Mouse (Mus musculus): ENCODE measurements around the gene Setd7. TPM values are rescaled to one million over a fixed set of nuclear protein-coding genes. Genes with fewer than 3 reads are reported as not detected.

Setd7 gene
- total and polyA plus RNA-seq, 3 experiments = 11.3 to 37.9 (median 15.3) TPM

- peaks cover 6% of the 10 kb centered on the region for H3K79me2 ChIP-seq (ENCODE audit: control insufficient read depth, insufficient read depth, low read length, poor library complexity)
- no peak for TF ChIP-seq ETS1 (IDR thresholded peaks at IDR 0.05; ENCODE audit: low read depth, low read length)
- TF ChIP-seq NRF1 (IDR thresholded peaks at IDR 0.05; ENCODE audit: insufficient read depth, low read depth, low read length, poor library complexity, severe bottlenecking) = no peak
- TF ChIP-seq RAD21 (IDR thresholded peaks at IDR 0.05; ENCODE audit: low read depth, low read length) = no peak
- no peak for TF ChIP-seq MXI1 (IDR thresholded peaks at IDR 0.05; ENCODE audit: low read depth, low read length)
- no peak for TF ChIP-seq POLR2AphosphoS5 (IDR thresholded peaks at IDR 0.05; ENCODE audit: borderline replicate concordance, low read depth, low read length)
- TF ChIP-seq ELF1 (IDR thresholded peaks at IDR 0.05; ENCODE audit: low read depth, low read length) = no peak
- no peak for TF ChIP-seq CTCF (IDR thresholded peaks at IDR 0.05 in 2 of 3, conservative IDR thresholded peaks at IDR 0.05 in 1 of 3; ENCODE audit: control insufficient read depth in 1 of 3, insufficient read depth in 1 of 3, low read depth in 2 of 3, low read length in 3 of 3, poor library complexity in 1 of 3, severe bottlenecking in 1 of 3)
- TF ChIP-seq BHLHE40 (IDR thresholded peaks at IDR 0.05; ENCODE audit: borderline replicate concordance, low read depth, low read length) = no peak
- TF ChIP-seq GABPA (IDR thresholded peaks at IDR 0.05; ENCODE audit: low read depth, low read length) = no peak
- no peak for TF ChIP-seq TAL1 (IDR thresholded peaks at IDR 0.05; ENCODE audit: low read length)
- no peak for TF ChIP-seq HCFC1 (IDR thresholded peaks at IDR 0.05; ENCODE audit: low read depth, low read length)
- TF ChIP-seq EP300 (IDR thresholded peaks at IDR 0.05; ENCODE audit: low read depth in 1 of 2, low read length in 2 of 2) = no peak
- no peak for TF ChIP-seq UBTF (IDR thresholded peaks at IDR 0.05; ENCODE audit: borderline replicate concordance, insufficient read depth, low read depth, low read length)
- TF ChIP-seq TCF12 (IDR thresholded peaks at IDR 0.05; ENCODE audit: low read depth, low read length) = no peak
- TF ChIP-seq MYC (IDR thresholded peaks at IDR 0.05; ENCODE audit: low read depth, low read length) = no peak
- TF ChIP-seq POLR2AphosphoS2 (IDR thresholded peaks at IDR 0.05; ENCODE audit: low read length) = no peak
- TF ChIP-seq MAX (IDR thresholded peaks at IDR 0.05; ENCODE audit: low read length) = no peak
- TF ChIP-seq ZNF384 (IDR thresholded peaks at IDR 0.05; ENCODE audit: low read depth, low read length) = no peak
- TF ChIP-seq CHD2 (IDR thresholded peaks at IDR 0.05; ENCODE audit: low read length) = no peak
- no peak for TF ChIP-seq SMC3 (IDR thresholded peaks at IDR 0.05; ENCODE audit: low read depth, low read length)
- peaks cover 0 to 3% of the 10 kb centered on the region in 2 experiments; a peak in 1 of 4 replicates for H3K4me1 ChIP-seq (ENCODE audit: control insufficient read depth in 1 of 2, insufficient read depth in 2 of 2, low read length in 2 of 2)
- H3K27ac ChIP-seq (ENCODE audit: control insufficient read depth, low read depth, low read length) = no peak overlapping the region
- no peaks in the 10 kb centered on the region for H3K27me3 ChIP-seq (ENCODE audit: control insufficient read depth in 1 of 2, insufficient read depth in 2 of 2, low read length in 2 of 2)
- no peaks in the 10 kb centered on the region for H3K9me3 ChIP-seq (replicated peaks; ENCODE audit: insufficient read depth, low read length)
- peak overlapping the region; percentile 86 for H3K9ac ChIP-seq (ENCODE audit: control insufficient read depth, low read depth, low read length, poor library complexity, severe bottlenecking)
- H3K4me3 ChIP-seq (ENCODE audit: control insufficient read depth in 1 of 2, insufficient read depth in 1 of 2, low read depth in 2 of 2, low read length in 2 of 2) = peak overlapping the region; percentile 46 to 85
- peaks cover 0 to 7% of the 10 kb centered on the region in 2 experiments; a peak in 2 of 4 replicates for H3K36me3 ChIP-seq (ENCODE audit: control insufficient read depth in 1 of 2, insufficient read depth in 2 of 2, low read length in 2 of 2)
- DNase-seq (ENCODE audit: low read depth, low spot score) = no peak
These were observed 76.3 kb downstream of the Setd7 start for GRCm38 (mm10) chr3:51484370-51484769.

- Histone ChIP-seq H3K9ac (ENCODE audit: control insufficient read depth, low read depth, low read length, poor library complexity, severe bottlenecking) (peak within 1 kb of the TSS; percentile 86), H3K27me3 (ENCODE audit: control insufficient read depth in 1 of 2, insufficient read depth in 2 of 2, low read length in 2 of 2) (no peaks in the 10 kb centered on the region), H3K4me3 (ENCODE audit: control insufficient read depth in 1 of 2, insufficient read depth in 1 of 2, low read depth in 2 of 2, low read length in 2 of 2) (peak within 1 kb of the TSS; percentile 71 to 85), H3K36me3 (ENCODE audit: control insufficient read depth in 1 of 2, insufficient read depth in 2 of 2, low read length in 2 of 2) (peaks cover 0 to 7% of the 10 kb centered on the region in 2 experiments; a peak in 2 of 4 replicates), H3K4me1 (ENCODE audit: control insufficient read depth in 1 of 2, insufficient read depth in 2 of 2, low read length in 2 of 2) (peaks cover 0 to 3% of the 10 kb centered on the region in 2 experiments; a peak in 1 of 4 replicates), H3K9me3 (replicated peaks; ENCODE audit: insufficient read depth, low read length) (no peaks in the 10 kb centered on the region), H3K27ac (ENCODE audit: control insufficient read depth, low read depth, low read length) (peak within 1 kb of the TSS; percentile 66), H3K79me2 (ENCODE audit: control insufficient read depth, insufficient read depth, low read length, poor library complexity) (peaks cover 6% of the 10 kb centered on the region)
- peak; percentile 98 for DNase-seq (ENCODE audit: low read depth, low spot score)
- TF ChIP-seq TAL1 (IDR thresholded peaks at IDR 0.05; ENCODE audit: low read length) = no peak
- TF ChIP-seq POLR2AphosphoS2 (IDR thresholded peaks at IDR 0.05; ENCODE audit: low read length) = peak; percentile 86
- peak; percentile 68; the same call in 1 of the 2 replicates for TF ChIP-seq MAZ (IDR thresholded peaks at IDR 0.05; ENCODE audit: low read depth, low read length)
- peak; percentile 95 for TF ChIP-seq NRF1 (IDR thresholded peaks at IDR 0.05; ENCODE audit: insufficient read depth, low read depth, low read length, poor library complexity, severe bottlenecking)
- no peak for TF ChIP-seq SMC3 (IDR thresholded peaks at IDR 0.05; ENCODE audit: low read depth, low read length)
- TF ChIP-seq CHD2 (IDR thresholded peaks at IDR 0.05; ENCODE audit: low read length) = peak; percentile 95
- no peak for TF ChIP-seq CHD1 (IDR thresholded peaks at IDR 0.05; ENCODE audit: low read depth, low read length)
- no peak for TF ChIP-seq ZC3H11A (IDR thresholded peaks at IDR 0.05; ENCODE audit: low read depth, low read length)
- peak; percentile 95 for TF ChIP-seq NELFE (IDR thresholded peaks at IDR 0.05; ENCODE audit: low read depth, low read length)
- TF ChIP-seq KAT2A (conservative IDR thresholded peaks at IDR 0.05; ENCODE audit: low read depth, low read length) = no peak; the same call in 1 of the 2 replicates
- TF ChIP-seq POLR2AphosphoS5 (IDR thresholded peaks at IDR 0.05; ENCODE audit: borderline replicate concordance, low read depth, low read length) = peak; percentile 65; the same call in 1 of the 2 replicates
- no peak for TF ChIP-seq UBTF (IDR thresholded peaks at IDR 0.05; ENCODE audit: borderline replicate concordance, insufficient read depth, low read depth, low read length)
- no peak for TF ChIP-seq MAX (IDR thresholded peaks at IDR 0.05; ENCODE audit: low read length)
- TF ChIP-seq BHLHE40 (IDR thresholded peaks at IDR 0.05; ENCODE audit: borderline replicate concordance, low read depth, low read length) = no peak
- TF ChIP-seq GABPA (IDR thresholded peaks at IDR 0.05; ENCODE audit: low read depth, low read length) = no peak
- TF ChIP-seq TBP (IDR thresholded peaks at IDR 0.05; ENCODE audit: low read depth, low read length) = peak; percentile 45; the same call in 1 of the 2 replicates
- TF ChIP-seq ZMIZ1 (IDR thresholded peaks at IDR 0.05; ENCODE audit: low read depth, low read length) = peak; percentile 86; the same call in 1 of the 2 replicates
- TF ChIP-seq JUND (IDR thresholded peaks at IDR 0.05; ENCODE audit: low read depth, low read length) = no peak
- no peak; the same call in 1 of the 2 replicates for TF ChIP-seq TCF12 (IDR thresholded peaks at IDR 0.05; ENCODE audit: low read depth, low read length)
- TF ChIP-seq HCFC1 (IDR thresholded peaks at IDR 0.05; ENCODE audit: low read depth, low read length) = peak; percentile 92
These were observed 76.8 kb downstream of the Setd7 start, which contains the start of gene Rab33b for GRCm38 (mm10) chr3:51483741-51484359. Gene Rab33b, plus strand, starts transcription at chr3:51483920.
